Comparison of ENCODE assay signal across 20 mouse cellular contexts in the genomic region with DNA sequence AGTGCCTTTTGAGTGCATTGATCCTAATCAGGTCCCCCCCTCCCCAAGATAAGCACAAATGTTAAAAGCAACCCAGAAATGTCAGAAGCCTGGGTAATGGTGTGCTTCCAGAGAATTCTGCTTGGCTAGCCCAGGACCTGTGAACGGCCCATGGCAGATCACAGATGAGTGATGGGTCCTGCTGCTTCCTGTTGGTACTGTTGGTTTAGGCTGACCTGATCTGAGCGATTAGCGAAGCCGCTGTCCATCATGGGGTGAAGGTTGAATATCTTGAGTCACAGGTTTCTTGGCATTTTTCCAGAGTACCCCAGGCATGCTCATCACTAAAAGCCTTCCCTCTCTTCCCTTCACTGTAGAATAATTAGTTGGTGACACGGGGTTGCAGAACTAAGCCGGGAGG. TPM values are rescaled to one million over a fixed set of nuclear protein-coding genes. Genes with fewer than 3 reads are reported as not detected.
DNase-seq lines count a peak whose midpoint lies in the region; ATAC-seq lines count a peak whose summit lies in the region.
"Had no signal": no experiment of that assay in that cellular context is flagged by ENCODE, and none has a peak within 500 bp of the region (broad histone marks: within the 10 kb centered on the region; RNA-seq: fewer than 3 reads in every experiment).

No protein-coding gene starts in this region.

- no peaks in the 10 kb centered on the region for H3K27me3 ChIP-seq in intestine, embryonic 14.5 days (replicated peaks; ENCODE audit: control insufficient read depth, insufficient read depth, low read length)
- H3K27me3 ChIP-seq in intestine, embryonic 15.5 days (replicated peaks): no peaks in the 10 kb centered on the region
- no peaks in the 10 kb centered on the region for H3K27me3 ChIP-seq in embryonic facial prominence, embryonic 10.5 days (replicated peaks; ENCODE audit: low read depth, poor library complexity, severe bottlenecking)
- H3K27me3 ChIP-seq: embryonic facial prominence, embryonic 13.5 days; forebrain, embryonic 13.5 days; hindbrain, embryonic 12.5 days had no signal

- H3K9ac ChIP-seq in intestine, embryonic 14.5 days (ENCODE audit: low read length): no peak overlapping the region
- no peak overlapping the region for H3K9ac ChIP-seq in intestine, embryonic 15.5 days
- H3K9ac ChIP-seq: embryonic facial prominence, embryonic 13.5 days; forebrain, embryonic 13.5 days; hindbrain, embryonic 12.5 days had no signal

- WGBS in intestine, embryonic 14.5 days: 48% methylated on average over 6 of the region's 6 CpGs
- WGBS in intestine, embryonic 15.5 days: 65% methylated on average over 6 of the region's 6 CpGs
- 65% methylated on average over 6 of the region's 6 CpGs for WGBS in embryonic facial prominence, embryonic 10.5 days

- H3K27ac ChIP-seq in intestine, embryonic 14.5 days (ENCODE audit: low read depth): no peak overlapping the region
- no peak overlapping the region for H3K27ac ChIP-seq in intestine, embryonic 15.5 days
- no peak overlapping the region for H3K27ac ChIP-seq in embryonic facial prominence, embryonic 10.5 days (replicated peaks)
- H3K27ac ChIP-seq: embryonic facial prominence, embryonic 13.5 days; forebrain, embryonic 13.5 days; gastrocnemius, adult 2 months; hindbrain, embryonic 12.5 days had no signal

- no peak overlapping the region for H3K4me2 ChIP-seq in intestine, embryonic 14.5 days (ENCODE audit: low read length)
- H3K4me2 ChIP-seq in intestine, embryonic 15.5 days (replicated peaks): no peak overlapping the region
- H3K4me2 ChIP-seq: embryonic facial prominence, embryonic 13.5 days; forebrain, embryonic 13.5 days; hindbrain, embryonic 12.5 days had no signal

- H3K9me3 ChIP-seq in intestine, embryonic 14.5 days (ENCODE audit: control insufficient read depth, low read length): no peaks in the 10 kb centered on the region
- no peaks in the 10 kb centered on the region for H3K9me3 ChIP-seq in intestine, embryonic 15.5 days
- H3K9me3 ChIP-seq in embryonic facial prominence, embryonic 10.5 days: no peaks in the 10 kb centered on the region
- H3K9me3 ChIP-seq: embryonic facial prominence, embryonic 13.5 days; forebrain, embryonic 13.5 days; G1E; hindbrain, embryonic 12.5 days had no signal

- H3K36me3 ChIP-seq in intestine, embryonic 14.5 days (ENCODE audit: control insufficient read depth, insufficient read depth, low read length): peaks cover 9% of the 10 kb centered on the region; the same call in 1 of the 2 replicates
- H3K36me3 ChIP-seq in intestine, embryonic 15.5 days: no peaks in the 10 kb centered on the region
- H3K36me3 ChIP-seq in embryonic facial prominence, embryonic 10.5 days (replicated peaks): peaks cover under 1% of the 10 kb centered on the region
- H3K36me3 ChIP-seq: embryonic facial prominence, embryonic 13.5 days; hindbrain, embryonic 12.5 days had no signal

- DNase-seq in embryo, embryonic 10 days (ENCODE audit: low spot score): peak; percentile 52
- no peak for DNase-seq in embryo, embryonic 11 days
- DNase-seq in intestine, embryonic 14.5 days (ENCODE audit: low spot score): peak; percentile 34
- DNase-seq in embryo, embryonic 10.5 days (ENCODE audit: low spot score): peak; percentile 17
- peak; percentile 21 for DNase-seq in embryonic facial prominence, embryonic 10.5 days (ENCODE audit: low spot score)
- DNase-seq in layer of hippocampus, postnatal 36 days: no peak
- DNase-seq: adrenal gland, adult 8-10 months; adrenal gland, postnatal 36 days; B cell, adult 2 months; gastrocnemius, adult 2 months; gastrocnemius, postnatal 25 days; heart, postnatal 10 days; heart, postnatal 4 days; kidney, adult 11 months; kidney, adult 9 months had no signal

- no peak overlapping the region for H3K4me3 ChIP-seq in intestine, embryonic 14.5 days (ENCODE audit: low read depth, low read length)
- no peak overlapping the region for H3K4me3 ChIP-seq in intestine, embryonic 15.5 days (replicated peaks)
- H3K4me3 ChIP-seq in embryonic facial prominence, embryonic 10.5 days: no peak overlapping the region
- H3K4me3 ChIP-seq: embryonic facial prominence, embryonic 13.5 days; forebrain, embryonic 13.5 days; gastrocnemius, adult 2 months; hindbrain, embryonic 12.5 days had no signal

- peaks cover 29% of the 10 kb centered on the region for H3K4me1 ChIP-seq in intestine, embryonic 14.5 days (replicated peaks; ENCODE audit: control insufficient read depth, insufficient read depth, low read length)
- peaks cover 11% of the 10 kb centered on the region for H3K4me1 ChIP-seq in intestine, embryonic 15.5 days (replicated peaks)
- peaks cover 45% of the 10 kb centered on the region for H3K4me1 ChIP-seq in embryonic facial prominence, embryonic 10.5 days

- no peak for ATAC-seq in intestine, embryonic 14.5 days (replicated peaks; ENCODE audit: low FRiP score, low TSS enrichment, low read depth)
- no peak for ATAC-seq in intestine, embryonic 15.5 days
- ATAC-seq: forebrain, embryonic 13.5 days had no signal

RNA-seq across cellular contexts. Expression of gene Cited2, which starts 6.5 kb away (rescaled TPM):
- 45.2 and 48.7 TPM in 2 replicates for polyA plus RNA-seq in intestine, embryonic 14.5 days (2014; fragmentation: Nextera tagmentation; extraction: Ambion mirVana)
- polyA plus RNA-seq in intestine, embryonic 15.5 days (2015; fragmentation: Nextera tagmentation; extraction: Ambion mirVana): 48.9 and 49.5 TPM in 2 replicates
- polyA plus RNA-seq in embryonic facial prominence, embryonic 10.5 days (2016; fragmentation: Nextera tagmentation; extraction: Ambion mirVana): 43.6 and 53.3 TPM in 2 replicates
- total RNA-seq in layer of hippocampus, postnatal 36 days (2021): 10 to 100 TPM; 38.8 to 39.7 TPM

Comparison
In these comparisons a context has a peak if more than half of its experiments do, and no peak if none do; other contexts are left out.
1. DNase-seq: peak in embryo, embryonic 10 days (single experiment), intestine, embryonic 14.5 days (single experiment), embryo, embryonic 10.5 days (single experiment) and embryonic facial prominence, embryonic 10.5 days (single experiment); none in embryo, embryonic 11 days (single experiment) and layer of hippocampus, postnatal 36 days (0 of 2).